Mouse (Mus musculus) layer of hippocampus, adult 2 months (tissue): ENCODE measurements around the gene Sec16a. TPM values are rescaled to one million over a fixed set of nuclear protein-coding genes. Genes with fewer than 3 reads are reported as not detected.

ENCODE experiments used
- DNase-seq, 2 experiments: peaks; one replicate each; pipeline ENCODE4 v3.0.0; 2022; ENCODE audit warnings: low spot score in 2 of 2
- H3K27ac ChIP-seq: fragments of 200-600 bp; 2 replicates; pipeline ENCODE4 v1.8.1; 2022
- H3K4me3 ChIP-seq: fragments of 200-600 bp; 2 replicates; pipeline ENCODE4 v1.8.1; 2022; ENCODE audit warnings: mild to moderate bottlenecking
- CTCF ChIP-seq: fragments of 200-600 bp; conservative IDR thresholded peaks from 2 replicates; pipeline ENCODE4 v1.8.1; 2022; ENCODE audit warnings: antibody characterized with exemption, mild to moderate bottlenecking, moderate library complexity
- total RNA-seq, 2 experiments: library from RNA; stranded (reverse); gene quantifications; 2 replicates each; pipeline ENCODE4 v1.2.3; 2021

The Sec16a gene
- total RNA-seq, 2 experiments from 2014 or later: 49.3 to 51.3 TPM

DNA sequence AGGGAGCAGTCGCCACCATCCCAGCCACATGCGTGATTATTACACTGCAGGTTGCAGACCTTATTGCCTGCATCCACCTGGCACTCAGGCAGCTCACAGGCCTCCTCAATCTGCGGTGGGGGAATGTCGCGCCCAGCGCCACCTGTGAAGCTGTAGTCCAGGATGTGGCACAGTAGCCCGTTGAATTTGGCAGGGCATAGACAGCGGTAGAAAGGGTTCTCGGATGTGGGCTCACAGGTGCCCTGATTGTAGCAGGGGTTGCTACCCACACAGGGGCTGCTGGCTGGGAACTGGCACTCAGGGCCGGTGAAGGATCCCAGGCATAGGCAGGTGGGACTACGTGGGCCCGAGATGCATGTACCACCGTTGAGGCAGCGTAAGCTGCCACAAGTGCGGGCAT lies 23.4 kb upstream of the Sec16a start:
- H3K4me3 ChIP-seq: no peak overlapping the region
- H3K27ac ChIP-seq: no peak overlapping the region
- no peak for DNase-seq
- no peak for TF ChIP-seq CTCF

GRCm38 (mm10) chr2:26463412-26463811 lies 18.4 kb upstream of the Sec16a start:
- DNase-seq: no peak
- Histone ChIP-seq H3K27ac (no peak overlapping the region), H3K4me3 (no peak overlapping the region)
- no peak for TF ChIP-seq CTCF

GRCm38 (mm10) chr2:26462980-26463379 lies 18.0 kb upstream of the Sec16a start:
- Histone ChIP-seq H3K27ac (no peak overlapping the region), H3K4me3 (no peak overlapping the region)
- TF ChIP-seq CTCF: peak; percentile 17; the same call in 1 of the 2 replicates
- DNase-seq: no peak

GRCm38 (mm10) chr2:26461667-26462066 lies 16.7 kb upstream of the Sec16a start:
- Histone ChIP-seq H3K4me3 (no peak overlapping the region), H3K27ac (no peak overlapping the region)
- no peak for TF ChIP-seq CTCF
- DNase-seq: no peak

- Histone ChIP-seq H3K27ac (no peak overlapping the region), H3K4me3 (no peak overlapping the region)
- no peak for DNase-seq
- no peak for TF ChIP-seq CTCF
Measured at GRCm38 (mm10) chr2:26460837-26461236, 15.8 kb upstream of the Sec16a start.

- no peak for DNase-seq
- H3K27ac ChIP-seq: peak overlapping the region; percentile 46; the same call in 1 of the 2 replicates
- H3K4me3 ChIP-seq: no peak overlapping the region
- TF ChIP-seq CTCF: no peak
Measured at GRCm38 (mm10) chr2:26460097-26460646, 15.2 kb upstream of the Sec16a start.

GRCm38 (mm10) chr2:26459478-26459877 lies 14.5 kb upstream of the Sec16a start:
- TF ChIP-seq CTCF: no peak
- Histone ChIP-seq H3K27ac (peak overlapping the region; percentile 46; the same call in 1 of the 2 replicates), H3K4me3 (no peak overlapping the region)
- no peak for DNase-seq

DNA sequence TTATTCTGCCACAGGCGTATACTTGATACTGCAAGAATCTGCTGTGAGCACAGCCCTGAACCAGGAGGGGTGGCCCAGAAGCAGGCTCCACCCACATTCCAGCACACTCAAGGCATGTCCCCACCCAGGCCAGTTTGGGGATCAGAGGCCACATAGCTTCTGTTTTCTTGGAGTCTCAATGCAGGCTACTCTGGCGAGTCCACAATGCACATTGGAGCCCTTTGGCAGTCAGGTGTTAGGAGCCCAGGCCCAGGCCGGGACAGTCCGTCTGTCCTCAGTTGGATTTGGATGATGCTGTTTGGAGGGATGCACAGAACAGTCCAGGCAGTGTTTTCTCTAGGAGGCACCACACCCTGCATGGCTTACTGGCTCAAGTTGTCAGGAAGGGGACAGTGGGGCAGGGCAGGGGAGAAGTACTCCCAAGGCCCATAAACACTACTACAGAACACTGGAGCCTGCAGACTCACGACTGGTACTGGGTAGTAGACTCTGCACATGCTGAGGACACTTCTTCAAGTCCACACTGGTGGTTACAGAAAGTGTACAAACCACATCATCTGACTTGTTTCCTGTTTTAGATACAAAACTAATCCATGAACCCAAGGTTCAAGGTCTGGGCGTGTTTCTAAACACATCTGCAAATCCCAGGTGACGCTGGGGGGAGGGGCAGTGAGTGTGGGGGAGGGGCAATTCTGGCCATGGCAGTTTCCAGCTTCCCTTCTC lies 13.5 kb upstream of the Sec16a start:
- H3K27ac ChIP-seq: peak overlapping the region; percentile 53; the same call in 1 of the 2 replicates
- no peak for TF ChIP-seq CTCF
- H3K4me3 ChIP-seq: no peak overlapping the region
- no peak for DNase-seq

DNA sequence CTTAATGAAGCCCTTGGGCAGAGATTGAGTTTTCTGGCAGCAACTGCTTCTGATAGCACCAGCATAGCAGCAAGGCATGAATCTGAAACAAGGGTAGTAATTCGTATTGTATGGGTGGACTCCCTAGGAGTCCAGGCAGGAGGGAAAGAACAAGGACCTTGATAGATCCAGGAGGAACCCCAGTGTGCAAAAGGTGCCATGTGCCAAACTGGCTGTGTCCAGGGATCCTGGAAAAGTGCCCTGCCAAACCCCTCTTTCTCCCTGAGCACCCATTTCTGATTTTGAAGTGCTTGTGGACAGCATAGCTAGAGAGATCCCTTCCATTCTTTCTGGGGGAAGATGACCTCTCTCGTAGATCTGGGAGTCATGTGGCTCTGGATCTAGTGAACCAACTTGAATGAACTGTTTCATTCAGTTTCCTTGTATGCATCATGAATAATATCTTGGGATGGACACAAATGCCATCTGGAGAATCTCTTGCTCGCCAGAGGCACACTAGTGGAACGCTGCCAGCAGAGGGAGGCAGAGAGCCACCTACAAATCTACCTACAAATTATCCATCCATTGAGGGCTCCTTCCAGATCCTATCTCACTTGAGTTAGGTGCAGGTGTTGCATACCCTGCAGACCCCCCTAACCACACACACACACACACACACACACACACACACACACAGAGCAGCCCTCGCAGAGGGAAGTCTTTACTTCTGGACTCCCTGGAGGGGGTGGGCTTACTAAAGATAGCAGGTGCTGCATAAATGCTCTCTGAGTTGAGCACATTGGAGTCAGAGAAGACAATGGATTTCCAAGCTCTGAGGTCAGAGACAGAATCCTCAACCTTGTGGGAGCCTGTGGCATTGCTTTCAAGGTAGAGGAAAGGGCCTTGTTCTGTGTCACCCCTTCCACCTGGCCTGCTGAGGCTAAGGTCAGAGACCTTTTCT lies 4.4 kb upstream of the Sec16a start:
- peak; percentile 79 to 85 for DNase-seq
- TF ChIP-seq CTCF: peak; percentile 85
- H3K27ac ChIP-seq: 0 out of 2 replicates have a peak overlapping the region, but pooled peaks have one; percentile 33
- no peak overlapping the region for H3K4me3 ChIP-seq

DNA sequence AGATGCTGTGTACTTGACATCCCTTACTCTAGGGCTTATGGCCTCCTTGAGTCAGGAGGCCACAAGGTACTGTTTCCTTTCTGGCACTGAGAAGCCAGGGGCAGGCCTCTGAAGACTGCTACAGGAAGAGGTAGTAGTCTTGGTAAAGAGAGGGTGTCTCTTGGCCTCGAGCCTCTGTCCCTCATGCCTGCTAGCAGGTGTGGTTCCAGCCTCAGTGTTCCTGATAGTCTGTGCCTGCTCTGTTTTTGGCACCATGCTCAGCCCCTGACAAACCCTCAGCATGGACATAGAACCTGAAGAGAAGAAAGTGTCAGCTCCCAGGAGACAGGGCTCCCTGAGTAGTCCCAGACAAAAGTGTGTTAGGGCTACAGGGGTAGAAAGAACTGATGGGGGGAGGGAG lies 2.4 kb upstream of the Sec16a start:
- TF ChIP-seq CTCF: no peak
- Histone ChIP-seq H3K27ac (no peak overlapping the region), H3K4me3 (peak overlapping the region; percentile 68; the same call in 1 of the 2 replicates)
- DNase-seq: no peak

DNA sequence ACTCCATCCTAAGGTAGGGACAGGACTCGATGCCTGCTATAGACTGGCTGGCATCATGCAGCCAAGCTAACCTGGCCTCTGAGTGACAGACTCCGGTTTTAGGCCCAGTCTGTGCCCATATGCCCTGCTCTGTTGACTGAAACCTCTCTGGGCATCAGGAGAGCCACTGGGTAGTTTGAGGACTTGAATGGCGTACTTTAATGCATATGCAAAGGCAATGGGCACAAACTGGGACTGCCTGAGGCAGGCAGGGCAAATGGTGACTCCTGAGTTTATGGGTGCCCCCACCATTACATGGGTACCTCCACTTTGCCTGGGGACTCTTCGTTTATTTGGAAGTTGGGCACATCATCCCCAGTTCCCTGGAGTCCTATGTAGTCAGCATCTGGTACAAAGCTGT lies 1.7 kb upstream of the Sec16a start:
- DNase-seq: no peak
- H3K27ac ChIP-seq: peak overlapping the region; percentile 95
- TF ChIP-seq CTCF: no peak

DNA sequence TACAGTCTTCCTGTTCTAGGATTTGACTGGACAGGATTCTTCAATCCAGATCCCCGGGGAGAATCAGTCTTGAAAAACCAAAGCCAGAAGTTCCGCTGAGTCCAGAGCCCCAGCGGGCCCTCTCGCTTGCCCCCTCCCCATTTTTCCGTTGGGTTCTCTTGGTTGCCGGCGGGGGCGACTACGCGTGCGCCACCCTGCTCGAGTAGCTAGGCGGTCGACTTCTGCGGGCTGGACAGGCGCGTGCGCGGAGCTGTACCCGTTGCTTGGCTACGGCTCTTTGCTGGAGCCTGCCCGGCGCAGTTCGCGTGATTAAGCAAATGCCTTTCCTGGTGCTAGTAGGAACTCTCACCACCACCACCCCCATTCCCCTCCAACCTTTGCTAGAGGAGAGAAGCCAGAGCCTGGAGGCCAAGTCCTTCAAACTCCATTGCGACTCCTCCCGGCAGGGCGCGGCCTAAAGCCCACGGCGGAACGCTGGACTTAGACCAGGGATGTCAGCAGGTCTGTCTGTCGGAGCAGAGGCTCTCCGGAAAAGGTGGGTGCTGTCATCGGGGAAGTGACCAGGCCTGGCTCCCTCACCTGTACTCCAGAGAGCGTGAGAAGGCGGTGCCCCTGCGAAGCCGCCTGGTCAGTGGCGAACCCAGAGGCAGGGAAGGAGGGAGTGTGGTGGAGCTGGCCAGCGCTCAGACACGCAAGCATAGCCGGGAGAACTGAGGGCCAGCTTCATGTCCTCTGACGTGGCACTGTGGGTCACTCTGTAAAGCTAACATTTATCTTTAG lies 840 bp upstream of the Sec16a start:
- peak; percentile 88 to 94 for DNase-seq
- Histone ChIP-seq H3K27ac (peak overlapping the region; percentile 95), H3K4me3 (peak overlapping the region; percentile 68)
- peak; percentile 25 for TF ChIP-seq CTCF

More for the DNA sequence above, 1.7 kb upstream of the Sec16a start:
- peak overlapping the region; percentile 68 for H3K4me3 ChIP-seq
